Mouse (Mus musculus): Measurements from ENCODE around the gene Hdac10. TPM values are rescaled to one million over a fixed set of nuclear protein-coding genes. Genes with fewer than 3 reads are reported as not detected.

The Hdac10 gene
- polyA plus RNA-seq, 1 experiment from 2014 or later = 3.9 TPM

DNA sequence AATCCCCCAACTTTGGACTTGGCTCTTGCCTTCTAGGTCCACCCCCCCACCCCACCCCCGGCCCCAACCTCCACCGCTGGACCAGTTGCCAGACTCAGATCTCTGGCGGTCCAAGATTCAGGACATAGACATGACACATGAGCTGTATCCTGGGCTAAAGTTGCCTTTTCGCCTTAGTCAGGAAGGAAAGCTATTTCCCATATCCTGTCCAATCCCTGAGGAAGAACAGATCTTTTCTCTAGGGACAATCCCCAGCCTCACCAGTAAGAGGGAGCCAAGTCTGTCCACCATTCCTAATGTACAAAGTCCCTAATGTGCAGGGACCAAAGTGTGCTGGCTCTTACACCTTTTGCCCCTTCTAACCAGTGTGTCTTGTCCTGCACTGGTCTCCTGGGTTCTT, 13.4 kb upstream of the Hdac10 start:
- Histone ChIP-seq H3K36me3 (ENCODE audit: inconsistent target) (no peaks in the 10 kb centered on the region), H3K4me3 (ENCODE audit: inconsistent target) (no peak overlapping the region), H3K27ac (no peak overlapping the region), H3K79me2 (ENCODE audit: inconsistent target) (no peaks in the 10 kb centered on the region)
- WGBS (ENCODE audit: missing documents) = 54% methylated on average over 4 of the region's 4 CpGs

DNA sequence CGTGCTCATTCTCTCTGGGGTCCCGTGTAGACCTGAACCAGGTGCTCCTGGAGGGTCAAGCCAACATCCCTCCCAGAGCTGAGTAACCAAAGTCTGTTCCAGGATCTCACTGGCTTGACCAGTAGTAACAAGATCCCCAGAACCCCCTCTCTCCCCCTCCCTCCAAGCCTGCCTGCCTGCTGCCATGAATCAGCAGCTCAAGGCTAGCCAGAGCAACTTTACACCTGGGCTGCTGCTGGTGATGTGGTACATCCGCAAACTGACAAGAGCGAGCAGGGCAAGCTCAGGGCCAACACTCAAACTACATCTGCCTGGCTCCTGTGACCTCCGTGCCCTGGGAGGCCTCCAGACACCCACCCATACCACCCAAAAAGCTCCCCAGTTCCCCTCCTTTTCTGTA, 12.9 kb upstream of the Hdac10 start:
- 24% methylated on average over 5 of the region's 5 CpGs for WGBS (ENCODE audit: missing documents)
- Histone ChIP-seq H3K79me2 (ENCODE audit: inconsistent target) (no peaks in the 10 kb centered on the region), H3K4me3 (ENCODE audit: inconsistent target) (no peak overlapping the region), H3K27ac (no peak overlapping the region), H3K36me3 (ENCODE audit: inconsistent target) (no peaks in the 10 kb centered on the region)

GRCm38 (mm10) chr15:89140659-89141252, 12.3 kb upstream of the Hdac10 start, which contains the start of gene Mapk12:
Gene Mapk12, minus strand, starts transcription at chr15:89140703.
- Histone ChIP-seq H3K79me2 (ENCODE audit: inconsistent target) (no peaks in the 10 kb centered on the region), H3K27ac (no peak within 1 kb of the TSS), H3K4me3 (ENCODE audit: inconsistent target) (no peak within 1 kb of the TSS), H3K36me3 (ENCODE audit: inconsistent target) (no peaks in the 10 kb centered on the region)
- 3% methylated on average over 21 of the region's 21 CpGs for WGBS (ENCODE audit: missing documents)

- Histone ChIP-seq H3K36me3 (ENCODE audit: inconsistent target) (no peaks in the 10 kb centered on the region), H3K27ac (no peak overlapping the region), H3K4me3 (ENCODE audit: inconsistent target) (no peak overlapping the region), H3K79me2 (ENCODE audit: inconsistent target) (no peaks in the 10 kb centered on the region)
- WGBS (ENCODE audit: missing documents) = under 1% methylated on average over 52 of the region's 53 CpGs
Observed at GRCm38 (mm10) chr15:89140048-89140658, 11.7 kb upstream of the Hdac10 start.

GRCm38 (mm10) chr15:89138531-89138930, 10.0 kb upstream of the Hdac10 start:
- 100% methylated on average over 3 of the region's 6 CpGs for WGBS (ENCODE audit: missing documents)
- no peaks in the 10 kb centered on the region for H3K36me3 ChIP-seq (ENCODE audit: inconsistent target)
- H3K27ac ChIP-seq = no peak overlapping the region
- H3K4me3 ChIP-seq (ENCODE audit: inconsistent target) = no peak overlapping the region
- no peaks in the 10 kb centered on the region for H3K79me2 ChIP-seq (ENCODE audit: inconsistent target)

DNA sequence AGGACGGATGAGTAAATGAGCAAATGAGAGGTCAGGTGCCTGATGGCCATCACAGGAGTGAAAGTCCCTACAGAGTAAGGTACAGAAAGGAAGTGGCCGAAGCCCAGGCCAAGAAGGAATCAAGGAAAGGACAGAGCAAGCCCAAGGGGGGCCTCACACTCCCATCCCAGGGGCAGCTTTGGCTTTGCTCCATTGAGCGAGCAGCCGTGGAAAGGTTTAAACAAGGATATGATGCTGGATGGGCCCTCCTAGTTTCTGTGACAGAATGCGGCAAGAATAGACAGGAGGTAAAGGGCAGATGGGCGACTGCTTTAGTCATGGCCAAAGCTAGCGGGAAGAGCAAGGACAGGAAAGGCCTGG, 9.5 kb upstream of the Hdac10 start:
- Histone ChIP-seq H3K4me3 (ENCODE audit: inconsistent target) (no peak overlapping the region), H3K27ac (no peak overlapping the region), H3K79me2 (ENCODE audit: inconsistent target) (no peaks in the 10 kb centered on the region), H3K36me3 (ENCODE audit: inconsistent target) (no peaks in the 10 kb centered on the region)
- 94% methylated on average over 7 of the region's 7 CpGs for WGBS (ENCODE audit: missing documents)

DNA sequence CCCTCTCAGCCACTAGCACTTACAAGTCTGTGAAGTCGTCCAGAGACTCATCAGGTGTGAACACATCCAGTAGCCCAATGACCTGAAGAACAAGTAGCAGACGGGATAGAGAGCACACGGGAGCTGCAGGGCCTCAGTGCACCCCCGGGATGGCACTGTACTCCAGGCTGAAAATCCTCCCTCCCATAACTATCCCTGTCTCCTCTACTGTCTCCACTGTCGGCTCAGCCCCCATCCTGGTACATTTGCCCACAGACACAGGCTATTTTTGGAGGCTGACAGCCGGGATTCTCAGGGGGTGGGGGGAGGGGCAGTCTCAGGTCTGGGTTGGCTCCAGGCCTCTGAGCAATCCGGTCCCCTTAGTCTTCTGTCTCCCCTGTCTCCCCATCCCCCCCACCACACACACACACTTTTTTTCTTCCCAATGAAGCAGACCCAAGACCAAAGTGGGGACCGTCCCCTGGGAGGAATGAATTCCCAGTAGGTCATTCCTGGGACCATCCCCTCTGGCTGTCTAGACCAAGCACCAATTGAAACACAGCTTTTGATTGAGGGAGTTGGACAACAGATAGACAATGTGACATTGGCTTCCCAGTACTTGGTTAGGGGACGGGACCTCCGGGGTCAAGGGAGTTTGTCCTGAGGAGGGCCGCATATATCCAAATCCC, 9.0 kb upstream of the Hdac10 start:
- 87% methylated on average over 11 of the region's 11 CpGs for WGBS (ENCODE audit: missing documents)
- no peaks in the 10 kb centered on the region for H3K79me2 ChIP-seq (ENCODE audit: inconsistent target)
- no peaks in the 10 kb centered on the region for H3K36me3 ChIP-seq (ENCODE audit: inconsistent target)
- H3K4me3 ChIP-seq (ENCODE audit: inconsistent target) = no peak overlapping the region
- H3K27ac ChIP-seq = no peak overlapping the region

DNA sequence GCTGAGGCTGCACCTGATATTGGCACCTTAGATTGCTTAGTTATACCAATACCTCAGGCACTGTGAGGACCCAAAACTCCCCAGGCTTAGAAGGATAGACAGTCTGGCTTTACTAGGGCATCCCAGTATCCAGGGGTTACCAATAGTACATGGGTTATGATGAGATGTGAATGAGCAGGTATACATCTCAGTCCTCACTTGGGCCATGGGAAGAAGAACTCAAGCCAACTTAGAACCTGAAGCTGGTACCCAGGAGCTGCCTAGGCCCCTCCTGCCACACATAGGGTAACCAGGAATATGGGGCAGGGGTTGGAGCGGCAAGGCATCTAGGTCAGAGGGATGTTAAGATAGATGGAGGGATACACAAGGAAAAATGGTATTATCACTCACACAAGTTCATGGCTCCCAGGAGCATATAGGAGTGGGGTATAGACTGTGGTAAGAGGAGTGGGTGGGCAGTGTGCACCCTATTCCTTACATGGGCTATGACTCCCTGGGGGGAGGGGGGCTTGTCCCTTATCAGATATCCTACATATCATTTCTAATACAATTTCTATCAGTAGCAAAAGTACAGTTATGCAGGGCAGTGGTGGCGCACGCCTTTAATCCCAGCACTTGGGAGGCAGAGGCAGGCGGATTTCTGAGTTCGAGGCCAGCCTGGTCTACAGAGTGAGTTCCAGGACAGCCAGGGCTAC, 8.1 kb upstream of the Hdac10 start:
- WGBS (ENCODE audit: missing documents) = 100% methylated on average over 3 of the region's 5 CpGs

DNA sequence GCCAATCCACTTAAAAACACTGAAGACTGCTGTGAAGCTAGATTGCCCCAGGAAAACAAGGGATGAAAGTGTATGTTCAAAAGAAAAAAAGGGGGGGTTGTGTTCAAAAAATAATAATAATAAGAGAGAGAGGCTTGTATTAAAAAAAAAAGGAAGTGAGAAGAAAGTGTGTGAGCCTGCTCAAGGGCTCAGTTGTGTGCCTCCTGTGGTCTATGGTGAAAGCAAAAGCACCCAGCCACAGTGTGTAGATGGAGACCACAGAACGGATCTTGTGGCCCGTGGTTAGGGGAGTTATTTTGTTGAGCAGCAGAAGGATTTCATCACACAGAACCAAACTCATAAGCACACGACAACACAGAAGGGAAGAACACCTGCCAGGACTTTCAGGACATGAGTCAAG, 2.8 kb upstream of the Hdac10 start:
- H3K36me3 ChIP-seq (ENCODE audit: inconsistent target) = no peaks in the 10 kb centered on the region
- H3K27ac ChIP-seq = no peak overlapping the region
- WGBS (ENCODE audit: missing documents) = 10% methylated on average over 2 of the region's 3 CpGs
- H3K4me3 ChIP-seq (ENCODE audit: inconsistent target) = no peak overlapping the region
- H3K79me2 ChIP-seq (ENCODE audit: inconsistent target) = no peaks in the 10 kb centered on the region; the same call in 1 of the 2 replicates

More for the DNA sequence above, 8.1 kb upstream of the Hdac10 start:
- H3K4me3 ChIP-seq (ENCODE audit: inconsistent target) = no peak overlapping the region
- no peaks in the 10 kb centered on the region for H3K79me2 ChIP-seq (ENCODE audit: inconsistent target)
- H3K36me3 ChIP-seq (ENCODE audit: inconsistent target) = no peaks in the 10 kb centered on the region
- H3K27ac ChIP-seq = no peak overlapping the region

DNA sequence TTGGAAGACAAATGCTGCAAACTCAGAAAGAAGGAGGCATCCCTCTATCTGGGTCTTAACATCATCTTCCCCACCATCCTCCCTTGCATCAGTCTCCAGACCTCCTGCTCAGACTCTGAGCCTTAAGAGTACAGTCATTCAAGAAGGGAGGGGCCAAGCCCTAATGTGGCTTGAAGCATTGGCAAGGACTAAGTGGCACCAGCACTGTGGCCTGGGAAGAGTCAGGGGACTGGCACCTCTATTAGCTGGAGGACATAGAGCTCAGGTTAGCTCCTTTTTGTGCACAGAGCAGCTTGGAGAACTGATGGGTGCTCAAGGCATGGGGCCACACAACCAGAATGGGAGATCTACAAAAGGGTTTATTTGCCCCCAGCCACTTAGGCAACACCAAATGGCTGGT, 1.7 kb upstream of the Hdac10 start:
- Histone ChIP-seq H3K36me3 (ENCODE audit: inconsistent target) (no peaks in the 10 kb centered on the region), H3K4me3 (ENCODE audit: inconsistent target) (no peak overlapping the region), H3K27ac (no peak overlapping the region), H3K79me2 (ENCODE audit: inconsistent target) (no peaks in the 10 kb centered on the region; the same call in 1 of the 2 replicates)

GRCm38 (mm10) chr15:89127364-89127940, 1.0 kb downstream of the Hdac10 start:
- peak overlapping the region; percentile 64 for H3K4me3 ChIP-seq (ENCODE audit: inconsistent target)
- peaks cover 4% of the 10 kb centered on the region for H3K79me2 ChIP-seq (ENCODE audit: inconsistent target)
- H3K36me3 ChIP-seq (ENCODE audit: inconsistent target) = no peaks in the 10 kb centered on the region
- no peak overlapping the region for H3K27ac ChIP-seq
- 78% methylated on average over 8 of the region's 8 CpGs for WGBS (ENCODE audit: missing documents)

- H3K27ac ChIP-seq = no peak overlapping the region
- H3K36me3 ChIP-seq (ENCODE audit: inconsistent target) = no peaks in the 10 kb centered on the region
- WGBS (ENCODE audit: missing documents) = 98% methylated on average over 8 of the region's 8 CpGs
- no peak overlapping the region for H3K4me3 ChIP-seq (ENCODE audit: inconsistent target)
- H3K79me2 ChIP-seq (ENCODE audit: inconsistent target) = peaks cover 12% of the 10 kb centered on the region
Observed at GRCm38 (mm10) chr15:89126622-89127021, 1.9 kb downstream of the Hdac10 start.

- Histone ChIP-seq H3K4me3 (ENCODE audit: inconsistent target) (no peak overlapping the region), H3K27ac (no peak overlapping the region), H3K36me3 (ENCODE audit: inconsistent target) (no peaks in the 10 kb centered on the region), H3K79me2 (ENCODE audit: inconsistent target) (peaks cover 25% of the 10 kb centered on the region)
- 94% methylated on average over 9 of the region's 9 CpGs for WGBS (ENCODE audit: missing documents)
Observed at GRCm38 (mm10) chr15:89125351-89125750, 3.1 kb downstream of the Hdac10 start.

GRCm38 (mm10) chr15:89124312-89124711, 4.2 kb downstream of the Hdac10 start:
- Histone ChIP-seq H3K79me2 (ENCODE audit: inconsistent target) (peaks cover 35% of the 10 kb centered on the region), H3K36me3 (ENCODE audit: inconsistent target) (0 out of 2 replicates have a peak, but pooled peaks cover 3% of the 10 kb centered on the region), H3K27ac (no peak overlapping the region), H3K4me3 (ENCODE audit: inconsistent target) (no peak overlapping the region)
- 95% methylated on average over 3 of the region's 3 CpGs for WGBS (ENCODE audit: missing documents)

All from macrophage (primary cell).